Mouse (Mus musculus) liver, embryonic 13.5 days (tissue): ENCODE measurements at regions not wholly inside any gene's neighbourhood (a gene's known extent, or its start where the extent isn't known, plus 50 kb on each side); places are given as distances from the start of the nearest gene placed in this dataset.

Experiments
- ATAC-seq: fragments of 200-750 bp; cut with Nextera tagmentation; 2 replicates; pipeline ENCODE4 v1.8.0; 2017; ENCODE audit warnings: low read depth, mild to moderate bottlenecking, moderate number of reproducible peaks, moderate library complexity
- DNase-seq: peaks from one replicate; pipeline ENCODE4 v3.0.0; 2022
- H3K27ac ChIP-seq: fragments of 300-500 bp; sonication (generic); 2 replicates; pipeline ENCODE4 v1.5.1; 2015; ENCODE audit warnings: moderate library complexity, mild to moderate bottlenecking, inconsistent platforms
- H3K27me3 ChIP-seq: fragments of 300-500 bp; sonication (generic); 2 replicates; pipeline ENCODE4 v1.6.1; 2015; ENCODE audit warnings: mild to moderate bottlenecking, inconsistent platforms
- H3K36me3 ChIP-seq: fragments of 300-500 bp; sonication (generic); 2 replicates; pipeline ENCODE4 v1.6.1; 2015; ENCODE audit warnings: mild to moderate bottlenecking, inconsistent platforms
- H3K4me1 ChIP-seq: fragments of 300-500 bp; sonication (generic); replicated peaks from 2 replicates; pipeline ENCODE4 v1.6.1; 2015; ENCODE audit warnings: inconsistent platforms
- H3K4me2 ChIP-seq: fragments of 300-500 bp; sonication (generic); 2 replicates; pipeline ENCODE4 v1.6.1; 2015; ENCODE audit warnings: inconsistent platforms, mild to moderate bottlenecking, moderate library complexity
- H3K4me3 ChIP-seq: fragments of 300-500 bp; sonication (generic); replicated peaks from 2 replicates; pipeline ENCODE4 v1.5.1; 2015; ENCODE audit warnings: mild to moderate bottlenecking, inconsistent platforms
- H3K9ac ChIP-seq: fragments of 300-500 bp; sonication (generic); 2 replicates; pipeline ENCODE4 v1.6.1; 2015; ENCODE audit warnings: mild to moderate bottlenecking, inconsistent platforms
- H3K9me3 ChIP-seq: fragments of 300-500 bp; sonication (generic); replicated peaks from 2 replicates; pipeline ENCODE4 v1.6.1; 2016; ENCODE audit warnings: inconsistent platforms
- WGBS: fragments of 180-500 bp; shearing (Covaris S2); methylation state at CpG from one replicate; pipeline ENCODE4 v1.1.7; 2015; ENCODE audit not compliant: insufficient replicate concordance; 5-methylcytosine and 5-hydroxymethylcytosine counted together

DNA sequence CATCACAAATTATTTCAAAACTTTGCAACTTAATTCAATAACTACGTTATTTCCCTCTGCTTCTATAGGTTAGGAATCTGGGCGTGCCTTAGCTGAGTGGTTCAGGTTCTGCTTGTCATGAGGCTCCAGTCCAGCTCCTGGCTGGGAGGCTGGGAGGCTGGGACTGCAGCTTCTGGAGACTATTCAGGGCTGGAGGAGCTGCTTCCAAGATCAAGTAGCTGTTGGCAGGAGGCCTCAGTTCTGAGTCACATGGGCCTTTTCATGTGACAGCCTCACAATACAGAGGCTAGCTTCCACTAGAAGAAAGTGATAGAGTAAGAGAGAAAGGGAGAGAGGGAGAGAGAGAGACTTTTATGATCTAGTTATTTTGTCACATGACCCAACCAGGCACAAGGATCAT, 84.3 kb upstream of the Tsc22d2 start:
- no peak overlapping the region for H3K9ac ChIP-seq
- H3K27ac ChIP-seq = no peak overlapping the region
- WGBS = 71% methylated on average over 2 of the region's 2 CpGs
- DNase-seq (no peak), ATAC-seq (no peak)
- no peak overlapping the region for H3K4me2 ChIP-seq
- no peaks in the 10 kb centered on the region for H3K4me1 ChIP-seq
- H3K27me3 ChIP-seq = no peaks in the 10 kb centered on the region
- H3K36me3 ChIP-seq = no peaks in the 10 kb centered on the region
- no peak overlapping the region for H3K4me3 ChIP-seq
- no peaks in the 10 kb centered on the region for H3K9me3 ChIP-seq

DNA sequence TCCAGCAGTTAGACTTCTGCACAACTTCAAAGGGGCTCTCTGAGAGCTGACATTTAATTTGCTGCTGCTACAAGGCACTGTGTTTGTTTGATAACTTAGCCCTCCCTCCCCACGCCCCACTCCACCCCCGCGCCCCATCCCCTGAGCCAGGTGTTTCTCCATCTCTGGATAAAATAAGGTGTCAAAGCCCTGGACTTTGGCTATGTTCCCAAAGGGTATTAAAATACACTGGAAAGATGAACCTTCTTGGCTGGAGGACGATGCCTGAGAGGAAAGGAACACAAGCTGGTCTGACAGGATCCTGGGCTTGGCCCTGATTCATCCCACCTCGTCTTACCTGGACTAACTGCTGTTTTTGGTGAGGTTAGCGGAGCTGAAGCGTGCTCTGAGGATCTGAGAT, 80.5 kb upstream of the Tsc22d2 start:
- Histone ChIP-seq H3K9me3 (no peaks in the 10 kb centered on the region), H3K4me1 (no peaks in the 10 kb centered on the region), H3K36me3 (no peaks in the 10 kb centered on the region), H3K27ac (no peak overlapping the region), H3K4me3 (no peak overlapping the region), H3K27me3 (no peaks in the 10 kb centered on the region), H3K4me2 (no peak overlapping the region), H3K9ac (no peak overlapping the region)
- WGBS = 58% methylated on average over 7 of the region's 7 CpGs
- ATAC-seq = no peak
- no peak for DNase-seq

DNA sequence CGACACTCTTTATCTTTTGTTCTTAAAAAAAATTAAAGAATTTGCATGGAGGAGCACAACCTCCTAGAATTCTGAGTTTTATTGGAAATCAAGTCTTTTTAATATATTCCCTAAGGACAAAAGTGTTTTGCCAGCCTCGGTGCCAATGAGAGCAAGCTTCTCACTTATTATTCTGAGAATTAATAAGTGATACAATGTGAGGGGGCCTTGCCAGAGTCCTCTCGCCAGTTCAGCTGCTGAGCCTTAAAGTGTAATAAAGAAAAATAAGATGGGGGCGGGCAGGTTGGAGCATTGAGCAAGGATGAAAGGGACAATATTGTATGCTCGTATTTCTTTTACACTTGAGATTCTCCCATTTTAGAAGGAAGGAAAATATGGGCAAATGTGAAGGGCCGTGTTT, 79.2 kb upstream of the Tsc22d2 start:
- Histone ChIP-seq H3K4me1 (no peaks in the 10 kb centered on the region), H3K4me2 (no peak overlapping the region)
- WGBS = 64% methylated on average over 6 of the region's 6 CpGs

DNA sequence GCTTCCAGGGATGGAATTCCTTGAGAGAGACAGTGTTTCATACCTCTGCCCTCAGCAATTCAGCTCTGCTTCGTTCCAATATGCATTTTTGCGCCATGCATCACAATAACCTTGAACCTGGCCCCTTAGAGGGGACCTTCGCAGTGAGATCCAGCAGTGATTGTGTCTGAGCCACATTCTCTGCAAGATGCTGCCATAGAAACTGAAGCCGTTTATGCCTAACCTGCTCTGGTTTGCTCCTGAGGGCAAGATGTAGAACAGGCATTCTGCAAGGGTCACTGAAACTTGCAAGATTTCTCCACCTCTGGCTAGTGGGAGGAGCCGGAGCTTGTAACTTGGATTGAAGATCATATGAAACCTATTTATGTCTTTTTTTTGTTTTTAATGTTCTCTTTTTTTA, 78.4 kb upstream of the Tsc22d2 start:
- Histone ChIP-seq H3K4me2 (no peak overlapping the region), H3K4me3 (no peak overlapping the region), H3K4me1 (no peaks in the 10 kb centered on the region), H3K27me3 (no peaks in the 10 kb centered on the region), H3K27ac (no peak overlapping the region), H3K9me3 (no peaks in the 10 kb centered on the region), H3K36me3 (no peaks in the 10 kb centered on the region), H3K9ac (no peak overlapping the region)
- 59% methylated on average over 5 of the region's 5 CpGs for WGBS
- DNase-seq = no peak
- ATAC-seq = no peak

More for the DNA sequence above, 79.2 kb upstream of the Tsc22d2 start:
- Histone ChIP-seq H3K36me3 (no peaks in the 10 kb centered on the region), H3K9ac (no peak overlapping the region), H3K4me3 (no peak overlapping the region), H3K9me3 (no peaks in the 10 kb centered on the region), H3K27me3 (no peaks in the 10 kb centered on the region), H3K27ac (no peak overlapping the region)
- ATAC-seq (no peak), DNase-seq (no peak)

DNA sequence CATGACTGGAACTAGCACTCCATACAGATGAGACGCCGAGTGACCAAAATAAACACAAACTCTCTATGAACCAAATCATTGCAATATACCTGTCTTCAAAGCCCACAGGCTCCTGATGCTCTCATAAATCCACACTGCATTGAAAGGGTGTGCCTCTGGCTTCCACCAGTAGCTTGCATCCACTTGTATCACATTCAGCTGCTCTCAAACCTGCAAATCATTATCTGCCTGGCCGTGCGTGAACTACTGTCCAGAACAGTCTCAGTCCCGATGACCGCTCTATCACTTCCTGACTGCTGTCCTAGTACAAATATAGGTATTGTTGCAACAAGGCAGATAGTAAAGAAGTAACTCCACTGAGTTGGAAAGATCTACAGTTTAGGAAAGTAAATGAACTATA, 77.9 kb upstream of the Tsc22d2 start:
- DNase-seq (no peak), ATAC-seq (no peak)
- H3K4me2 ChIP-seq = no peak overlapping the region
- 75% methylated on average over 6 of the region's 6 CpGs for WGBS
- no peaks in the 10 kb centered on the region for H3K4me1 ChIP-seq
- H3K9me3 ChIP-seq = no peaks in the 10 kb centered on the region
- no peaks in the 10 kb centered on the region for H3K36me3 ChIP-seq
- H3K27ac ChIP-seq = no peak overlapping the region
- no peak overlapping the region for H3K9ac ChIP-seq
- H3K27me3 ChIP-seq = no peaks in the 10 kb centered on the region
- no peak overlapping the region for H3K4me3 ChIP-seq

DNA sequence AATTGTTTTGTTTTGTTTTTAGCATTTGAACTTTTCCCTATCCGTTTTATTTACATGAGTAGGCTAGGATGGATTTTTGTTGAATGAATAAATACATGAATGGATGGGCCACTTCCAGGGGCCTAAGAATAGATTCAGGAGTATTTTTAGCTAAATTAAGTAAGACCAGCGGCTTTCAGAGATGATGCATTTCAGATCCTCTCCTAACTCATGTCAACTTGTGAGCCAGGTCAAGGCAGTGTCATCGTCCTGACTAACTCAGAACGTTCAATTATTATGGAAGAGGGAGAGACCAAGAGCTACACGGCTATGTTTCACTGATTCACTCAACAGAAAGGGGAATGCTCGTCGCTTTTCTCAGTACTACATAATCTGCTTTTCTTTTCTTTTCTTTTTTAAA, 75.5 kb upstream of the Tsc22d2 start:
- Histone ChIP-seq H3K4me1 (no peaks in the 10 kb centered on the region), H3K9me3 (no peaks in the 10 kb centered on the region), H3K27ac (no peak overlapping the region), H3K36me3 (no peaks in the 10 kb centered on the region), H3K9ac (no peak overlapping the region), H3K27me3 (no peaks in the 10 kb centered on the region), H3K4me3 (no peak overlapping the region), H3K4me2 (no peak overlapping the region)
- WGBS = 69% methylated on average over 7 of the region's 7 CpGs
- ATAC-seq = no peak
- no peak for DNase-seq

DNA sequence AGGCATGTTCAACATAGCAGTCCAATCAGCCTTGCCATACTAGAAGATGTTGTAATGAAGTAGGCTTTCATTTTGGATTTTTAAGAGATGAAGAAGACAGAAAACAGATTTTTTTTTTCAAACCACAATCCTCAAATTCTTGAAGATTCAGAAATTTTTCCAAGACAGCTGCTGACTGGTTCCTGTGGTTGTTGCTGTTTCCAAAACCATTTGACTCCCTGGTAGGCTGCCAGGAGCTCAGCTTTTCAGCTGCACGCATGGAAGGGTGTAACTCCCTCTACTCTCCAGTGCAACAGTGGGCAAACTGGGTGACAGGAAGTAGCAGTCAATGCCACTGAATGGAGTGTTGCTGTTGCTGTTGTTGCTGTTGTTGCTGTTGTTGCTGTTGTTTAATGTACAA, 72.4 kb upstream of the Tsc22d2 start:
- ATAC-seq = no peak

DNA sequence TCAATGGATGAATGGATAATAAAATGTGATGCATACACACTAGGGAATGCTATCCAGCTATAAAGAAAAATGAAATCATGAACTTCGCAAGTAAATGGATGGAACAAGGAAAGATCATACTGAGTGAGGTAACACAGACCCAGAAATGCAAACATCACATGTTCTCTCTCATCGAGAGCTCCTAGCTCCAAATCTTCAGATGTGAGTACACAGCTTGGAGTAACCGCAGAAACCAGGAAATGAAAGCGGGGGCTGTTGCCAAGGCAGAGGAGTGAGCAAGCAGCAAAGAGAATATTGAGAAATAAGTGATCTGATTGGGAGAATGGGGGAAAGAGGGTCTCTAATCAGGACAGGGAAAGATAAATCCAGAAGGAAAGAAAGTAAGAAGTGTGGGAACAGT, 52.0 kb upstream of the Tsc22d2 start:
- WGBS = 65% methylated on average over 4 of the region's 4 CpGs
- Histone ChIP-seq H3K9ac (no peak overlapping the region), H3K4me1 (peaks cover 11% of the 10 kb centered on the region), H3K27me3 (no peaks in the 10 kb centered on the region), H3K4me2 (no peak overlapping the region), H3K4me3 (no peak overlapping the region), H3K9me3 (no peaks in the 10 kb centered on the region), H3K27ac (no peak overlapping the region), H3K36me3 (no peaks in the 10 kb centered on the region)
- DNase-seq (no peak), ATAC-seq (no peak)

More for the DNA sequence above, 72.4 kb upstream of the Tsc22d2 start:
- H3K9me3 ChIP-seq = no peaks in the 10 kb centered on the region
- H3K4me1 ChIP-seq = no peaks in the 10 kb centered on the region
- WGBS = 69% methylated on average over 1 of the region's 1 CpGs
- no peak overlapping the region for H3K27ac ChIP-seq
- H3K36me3 ChIP-seq = no peaks in the 10 kb centered on the region
- no peak overlapping the region for H3K9ac ChIP-seq
- no peak overlapping the region for H3K4me3 ChIP-seq
- no peak for DNase-seq
- H3K27me3 ChIP-seq = no peaks in the 10 kb centered on the region
- no peak overlapping the region for H3K4me2 ChIP-seq

DNA sequence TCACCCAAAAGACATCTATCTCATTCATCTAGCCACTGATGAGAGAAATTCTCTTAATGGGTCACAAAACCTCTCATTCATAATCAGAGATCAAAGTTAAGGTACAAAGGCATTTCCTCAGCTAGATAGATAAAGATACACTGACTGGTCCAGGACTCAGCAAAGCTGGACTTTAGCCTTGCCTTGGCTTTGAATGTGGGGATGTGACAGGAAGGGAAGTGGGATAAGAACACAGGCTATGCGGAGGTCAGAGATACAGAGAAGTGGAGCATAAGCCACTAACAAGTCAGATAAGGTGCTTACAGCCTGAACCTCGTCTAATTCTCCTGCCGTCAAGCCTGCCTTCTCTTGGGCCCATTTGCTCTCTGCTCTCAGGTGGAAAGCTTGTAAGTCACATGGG, 50.0 kb upstream of the Tsc22d2 start:
- WGBS = 9% methylated on average over 3 of the region's 3 CpGs
- Histone ChIP-seq H3K4me3 (no peak overlapping the region), H3K9ac (no peak overlapping the region), H3K36me3 (no peaks in the 10 kb centered on the region), H3K4me2 (no peak overlapping the region), H3K27ac (no peak overlapping the region), H3K4me1 (peaks cover 11% of the 10 kb centered on the region), H3K9me3 (no peaks in the 10 kb centered on the region), H3K27me3 (no peaks in the 10 kb centered on the region)
- ATAC-seq = no peak
- DNase-seq = no peak
